Mouse (Mus musculus) E14TG2a.4 (cell line): ENCODE results near the gene Art2b.

Experiments
- CTCF ChIP-seq: conservative IDR thresholded peaks from 2 replicates; pipeline ENCODE4 v1.5.1; 2014; ENCODE audit warnings: low read length
- NANOG ChIP-seq: IDR thresholded peaks from 2 replicates; pipeline ENCODE4 v1.6.1; 2014; ENCODE audit warnings: borderline replicate concordance, low read length, mixed read lengths
- POU5F1 ChIP-seq: IDR thresholded peaks from 2 replicates; pipeline ENCODE4 v1.6.1; 2014; ENCODE audit warnings: low read length, borderline replicate concordance

DNA sequence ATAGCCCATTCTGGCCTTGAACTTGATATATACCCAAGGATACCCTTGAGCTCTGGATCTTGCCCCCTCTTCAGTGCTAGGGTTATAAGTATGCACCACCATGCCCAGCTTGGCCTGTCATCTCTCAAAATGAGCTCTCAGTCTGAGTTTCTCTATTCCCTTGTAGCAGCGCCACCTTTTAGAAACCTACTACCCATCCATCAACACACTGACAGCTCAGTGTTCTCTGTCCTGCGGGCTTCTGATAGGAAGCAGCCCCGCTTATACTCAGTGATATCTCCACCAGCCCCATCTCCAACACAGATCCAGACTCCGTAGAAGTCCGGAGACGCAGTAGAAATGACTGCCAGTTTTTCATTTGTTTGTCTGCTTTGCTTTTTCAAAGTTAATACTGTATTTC lies 38.9 kb upstream of the Art2b start:
- TF ChIP-seq CTCF, result no peak
- TF ChIP-seq NANOG, result no peak
- no peak for TF ChIP-seq POU5F1
